Mouse (Mus musculus): ENCODE measurements around the gene Jmjd7. TPM values are rescaled to one million over a fixed set of nuclear protein-coding genes. Genes with fewer than 3 reads are reported as not detected.

Gene Jmjd7
- polyA plus RNA-seq, 1 experiment from 2014 or later = 17.4 TPM

DNA sequence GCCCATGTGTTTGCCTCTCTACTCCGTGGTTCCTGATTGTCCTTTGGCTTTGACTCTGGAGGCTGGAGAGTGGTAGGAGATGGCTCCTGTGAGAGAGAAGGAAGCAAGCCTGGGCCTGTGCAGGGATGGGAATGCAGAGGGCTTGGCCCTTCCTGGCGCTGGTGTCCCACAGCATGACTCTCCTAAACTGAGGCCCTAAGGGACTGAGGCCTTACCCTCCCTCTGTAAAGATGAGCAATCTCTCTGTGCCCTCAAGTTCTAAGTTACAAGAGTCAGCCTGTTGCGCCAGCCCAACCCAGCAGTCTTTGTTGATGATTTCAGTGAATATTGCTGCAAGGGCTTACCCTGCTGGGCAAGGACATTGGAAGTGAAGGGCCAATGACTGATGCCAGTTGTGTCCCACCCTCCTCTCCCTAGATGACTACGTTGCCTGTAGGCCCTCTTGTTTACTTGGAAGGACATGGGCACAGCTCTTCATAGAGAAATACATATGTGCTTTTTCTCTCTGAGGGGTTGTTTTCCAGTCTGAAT is 19.5 kb upstream of the Jmjd7 start:
- Histone ChIP-seq H3K36me3 (ENCODE audit: control insufficient read depth, insufficient read depth) (no peaks in the 10 kb centered on the region), H3K27ac (ENCODE audit: low read length) (no peak overlapping the region), H3K4me3 (replicated peaks; ENCODE audit: low read length) (no peak overlapping the region), H3K9me3 (ENCODE audit: control insufficient read depth, low read length) (no peaks in the 10 kb centered on the region), H3K9ac (replicated peaks; ENCODE audit: low read depth, low read length) (no peak overlapping the region), H3K4me1 (replicated peaks; ENCODE audit: control insufficient read depth, insufficient read depth, low read length) (no peaks in the 10 kb centered on the region), H3K4me2 (ENCODE audit: low read length) (no peak overlapping the region), H3K27me3 (replicated peaks; ENCODE audit: control insufficient read depth, insufficient read depth, low read length) (no peaks in the 10 kb centered on the region)
- 90% methylated on average over 4 of the region's 4 CpGs for WGBS
- no peak for ATAC-seq

DNA sequence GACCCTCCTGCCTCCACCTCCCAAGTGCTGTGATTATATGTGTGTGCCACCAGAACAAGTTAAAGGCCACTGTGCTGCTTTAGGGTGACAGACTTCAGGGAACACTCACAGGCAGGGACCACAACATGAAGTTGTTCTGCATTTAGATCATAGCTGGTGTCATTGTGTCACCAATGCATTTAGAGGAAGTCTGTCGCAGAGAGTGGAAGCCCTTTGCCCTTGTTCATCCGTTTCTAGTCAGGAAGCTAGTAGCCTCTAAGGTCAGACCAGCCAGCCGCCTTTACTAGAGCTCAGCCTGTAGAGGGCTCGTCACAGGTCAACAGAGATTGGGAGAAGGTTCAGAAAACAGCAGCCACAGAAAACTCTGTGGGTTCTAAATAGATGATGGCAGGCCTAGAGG is 18.6 kb upstream of the Jmjd7 start:
- no peak overlapping the region for H3K4me2 ChIP-seq (ENCODE audit: low read length)
- no peaks in the 10 kb centered on the region for H3K9me3 ChIP-seq (ENCODE audit: control insufficient read depth, low read length)
- 72% methylated on average over 4 of the region's 4 CpGs for WGBS
- no peak overlapping the region for H3K4me3 ChIP-seq (replicated peaks; ENCODE audit: low read length)
- no peak overlapping the region for H3K27ac ChIP-seq (ENCODE audit: low read length)
- H3K9ac ChIP-seq (replicated peaks; ENCODE audit: low read depth, low read length) = no peak overlapping the region
- H3K36me3 ChIP-seq (ENCODE audit: control insufficient read depth, insufficient read depth) = no peaks in the 10 kb centered on the region
- no peaks in the 10 kb centered on the region for H3K27me3 ChIP-seq (replicated peaks; ENCODE audit: control insufficient read depth, insufficient read depth, low read length)
- H3K4me1 ChIP-seq (replicated peaks; ENCODE audit: control insufficient read depth, insufficient read depth, low read length) = no peaks in the 10 kb centered on the region
- ATAC-seq = no peak

DNA sequence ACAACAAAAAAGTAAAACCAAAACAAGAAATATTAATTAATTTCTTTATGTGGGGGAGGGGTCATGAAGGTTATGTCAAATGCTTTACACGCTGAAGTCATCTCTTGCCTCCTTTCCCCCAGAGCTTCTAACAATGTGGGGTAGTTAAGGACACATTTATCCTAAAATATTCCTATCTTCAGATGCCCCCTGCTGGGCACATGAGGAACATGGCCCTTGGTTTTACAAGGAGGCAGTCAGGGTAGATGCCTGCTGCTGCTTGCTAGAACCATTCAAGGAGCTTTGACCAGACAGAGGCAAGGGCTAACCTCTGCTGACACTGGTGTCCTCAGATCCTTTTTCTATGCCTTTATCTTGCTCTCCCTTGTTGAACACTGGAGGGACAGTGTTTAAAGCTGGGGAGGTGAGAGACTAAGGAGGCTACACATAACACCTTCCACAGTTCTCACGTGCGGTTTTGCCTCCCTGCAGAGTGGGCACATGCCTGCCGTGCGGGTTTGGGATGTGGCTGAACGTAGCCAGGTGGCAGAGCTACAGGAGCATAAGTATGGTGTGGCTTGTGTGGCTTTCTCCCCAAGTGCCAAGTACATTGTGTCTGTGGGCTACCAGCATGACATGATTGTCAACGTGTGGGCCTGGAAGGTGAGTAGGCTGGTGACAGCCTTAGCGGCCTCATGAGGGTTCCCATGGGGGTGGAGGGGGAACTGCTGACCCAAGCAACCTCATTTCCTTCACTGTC is 15.7 kb upstream of the Jmjd7 start:
- WGBS = 84% methylated on average over 8 of the region's 8 CpGs
- ATAC-seq = peak; percentile 66

DNA sequence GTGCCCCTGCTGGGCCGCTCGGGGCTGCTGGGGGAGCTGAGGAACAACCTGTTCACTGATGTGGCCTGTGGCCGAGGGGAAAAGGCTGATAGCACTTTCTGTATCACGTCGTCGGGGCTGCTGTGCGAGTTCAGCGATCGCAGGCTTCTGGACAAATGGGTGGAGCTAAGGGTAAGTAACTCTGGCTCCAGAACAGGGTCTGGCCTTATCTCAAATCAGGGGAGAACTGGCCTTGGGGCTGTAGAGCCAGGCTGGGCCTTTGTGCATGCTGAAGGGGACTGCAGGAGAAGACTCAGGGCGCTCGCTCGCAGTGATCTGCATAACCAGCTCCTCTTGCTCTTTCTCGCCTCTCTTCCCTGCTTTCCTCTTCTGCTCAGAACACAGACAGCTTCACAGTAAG is 14.4 kb upstream of the Jmjd7 start:
- no peak for ATAC-seq
- Histone ChIP-seq H3K27me3 (replicated peaks; ENCODE audit: control insufficient read depth, insufficient read depth, low read length) (no peaks in the 10 kb centered on the region), H3K27ac (ENCODE audit: low read length) (no peak overlapping the region), H3K9me3 (ENCODE audit: control insufficient read depth, low read length) (no peaks in the 10 kb centered on the region), H3K4me3 (replicated peaks; ENCODE audit: low read length) (no peak overlapping the region), H3K36me3 (ENCODE audit: control insufficient read depth, insufficient read depth) (peaks cover 9% of the 10 kb centered on the region; the same call in 1 of the 2 replicates), H3K4me1 (replicated peaks; ENCODE audit: control insufficient read depth, insufficient read depth, low read length) (no peaks in the 10 kb centered on the region), H3K9ac (replicated peaks; ENCODE audit: low read depth, low read length) (no peak overlapping the region), H3K4me2 (ENCODE audit: low read length) (no peak overlapping the region)
- WGBS = 92% methylated on average over 13 of the region's 13 CpGs

More for the DNA sequence above, 15.7 kb upstream of the Jmjd7 start:
- Histone ChIP-seq H3K9ac (replicated peaks; ENCODE audit: low read depth, low read length) (no peak overlapping the region), H3K36me3 (ENCODE audit: control insufficient read depth, insufficient read depth) (peaks cover 5% of the 10 kb centered on the region; the same call in 1 of the 2 replicates), H3K4me1 (replicated peaks; ENCODE audit: control insufficient read depth, insufficient read depth, low read length) (no peaks in the 10 kb centered on the region), H3K27me3 (replicated peaks; ENCODE audit: control insufficient read depth, insufficient read depth, low read length) (no peaks in the 10 kb centered on the region), H3K4me3 (replicated peaks; ENCODE audit: low read length) (no peak overlapping the region), H3K9me3 (ENCODE audit: control insufficient read depth, low read length) (no peaks in the 10 kb centered on the region), H3K4me2 (ENCODE audit: low read length) (no peak overlapping the region), H3K27ac (ENCODE audit: low read length) (no peak overlapping the region)

DNA sequence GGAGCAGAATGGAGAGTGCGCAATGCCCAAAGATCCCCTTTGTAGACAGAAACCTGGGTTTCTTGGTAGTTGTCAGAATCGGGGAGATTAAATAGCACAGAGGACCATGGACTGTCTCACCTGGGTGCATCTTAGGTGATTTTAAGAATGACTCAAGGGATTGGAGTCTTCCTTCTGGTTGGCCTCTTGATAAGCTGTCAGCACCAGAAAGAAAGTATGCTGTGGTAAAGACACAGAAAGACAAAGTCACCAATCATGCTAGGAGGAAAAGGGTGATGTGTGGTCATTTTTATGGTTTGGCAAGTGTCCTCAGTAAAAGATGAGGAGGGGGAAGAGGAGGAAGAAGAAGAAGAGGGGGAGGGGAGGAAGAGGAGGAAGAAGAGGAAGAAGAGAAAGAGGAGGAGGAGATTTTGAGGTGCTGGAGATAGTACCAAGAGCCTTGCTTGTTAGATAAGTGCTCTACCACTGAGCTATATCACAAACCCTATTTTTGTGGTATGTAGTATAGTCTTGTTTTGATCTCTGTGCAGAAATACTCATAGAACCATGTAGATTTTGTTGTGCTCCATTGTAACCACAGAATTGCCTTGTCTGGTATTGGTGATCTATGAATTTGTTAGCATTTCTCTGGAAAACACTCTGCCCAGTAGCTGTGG is 13.3 kb upstream of the Jmjd7 start:
- no peak overlapping the region for H3K4me2 ChIP-seq (ENCODE audit: low read length)

DNA sequence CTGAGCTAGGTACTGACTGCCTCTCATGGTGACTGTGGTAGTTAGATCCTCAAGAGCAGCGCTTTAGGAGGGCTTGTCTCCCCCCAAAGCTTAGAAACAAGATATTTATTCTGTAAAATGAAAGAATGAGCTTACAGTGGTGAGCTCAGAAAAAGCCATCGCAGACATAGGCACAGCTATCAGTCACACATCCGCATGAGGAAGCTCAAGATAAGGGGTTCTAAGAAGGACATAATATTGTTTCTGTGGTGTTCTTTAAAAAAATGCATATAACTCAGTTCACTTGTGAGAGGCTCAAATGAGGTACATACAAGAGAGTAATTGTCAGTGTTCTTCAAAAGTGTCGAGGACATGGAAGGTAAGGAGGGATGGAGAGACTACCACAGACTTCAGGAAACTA is 11.4 kb upstream of the Jmjd7 start:
- Histone ChIP-seq H3K9ac (replicated peaks; ENCODE audit: low read depth, low read length) (no peak overlapping the region), H3K36me3 (ENCODE audit: control insufficient read depth, insufficient read depth) (peaks cover 23% of the 10 kb centered on the region), H3K4me3 (replicated peaks; ENCODE audit: low read length) (no peak overlapping the region), H3K27me3 (replicated peaks; ENCODE audit: control insufficient read depth, insufficient read depth, low read length) (no peaks in the 10 kb centered on the region), H3K27ac (ENCODE audit: low read length) (no peak overlapping the region), H3K9me3 (ENCODE audit: control insufficient read depth, low read length) (no peaks in the 10 kb centered on the region), H3K4me1 (replicated peaks; ENCODE audit: control insufficient read depth, insufficient read depth, low read length) (no peaks in the 10 kb centered on the region), H3K4me2 (ENCODE audit: low read length) (no peak overlapping the region)
- no peak for ATAC-seq
- WGBS = 93% methylated on average over 4 of the region's 4 CpGs

More for the DNA sequence above, 13.3 kb upstream of the Jmjd7 start:
- peaks cover 15% of the 10 kb centered on the region for H3K36me3 ChIP-seq (ENCODE audit: control insufficient read depth, insufficient read depth)
- no peak for ATAC-seq
- H3K27ac ChIP-seq (ENCODE audit: low read length) = no peak overlapping the region
- H3K4me1 ChIP-seq (replicated peaks; ENCODE audit: control insufficient read depth, insufficient read depth, low read length) = no peaks in the 10 kb centered on the region
- no peak overlapping the region for H3K9ac ChIP-seq (replicated peaks; ENCODE audit: low read depth, low read length)
- H3K27me3 ChIP-seq (replicated peaks; ENCODE audit: control insufficient read depth, insufficient read depth, low read length) = no peaks in the 10 kb centered on the region
- WGBS = 93% methylated on average over 2 of the region's 2 CpGs
- H3K4me3 ChIP-seq (replicated peaks; ENCODE audit: low read length) = no peak overlapping the region
- H3K9me3 ChIP-seq (ENCODE audit: control insufficient read depth, low read length) = no peaks in the 10 kb centered on the region

DNA sequence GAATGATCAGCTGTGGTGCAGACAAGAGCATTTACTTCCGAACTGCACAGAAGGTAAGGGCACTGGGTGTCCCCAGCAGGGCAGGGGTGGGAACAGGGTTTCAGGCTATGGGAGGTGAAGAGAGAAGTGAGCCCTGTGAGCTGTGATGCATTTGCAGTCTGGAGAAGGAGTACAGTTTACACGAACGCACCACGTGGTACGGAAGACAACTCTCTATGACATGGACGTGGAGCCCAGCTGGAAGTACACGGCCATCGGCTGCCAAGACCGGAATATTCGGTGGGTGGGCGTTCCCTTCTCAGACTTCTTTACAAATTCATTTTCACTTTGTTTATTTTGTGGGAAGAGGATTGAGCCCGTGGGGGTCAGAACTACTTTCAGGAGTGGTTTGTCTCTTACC is 9.7 kb upstream of the Jmjd7 start:
- Histone ChIP-seq H3K27ac (ENCODE audit: low read length) (no peak overlapping the region), H3K27me3 (replicated peaks; ENCODE audit: control insufficient read depth, insufficient read depth, low read length) (no peaks in the 10 kb centered on the region), H3K4me3 (replicated peaks; ENCODE audit: low read length) (no peak overlapping the region), H3K4me2 (ENCODE audit: low read length) (no peak overlapping the region), H3K9ac (replicated peaks; ENCODE audit: low read depth, low read length) (no peak overlapping the region), H3K36me3 (ENCODE audit: control insufficient read depth, insufficient read depth) (peaks cover 23% of the 10 kb centered on the region), H3K9me3 (ENCODE audit: control insufficient read depth, low read length) (no peaks in the 10 kb centered on the region), H3K4me1 (replicated peaks; ENCODE audit: control insufficient read depth, insufficient read depth, low read length) (no peaks in the 10 kb centered on the region)
- no peak for ATAC-seq
- WGBS = 87% methylated on average over 12 of the region's 12 CpGs

DNA sequence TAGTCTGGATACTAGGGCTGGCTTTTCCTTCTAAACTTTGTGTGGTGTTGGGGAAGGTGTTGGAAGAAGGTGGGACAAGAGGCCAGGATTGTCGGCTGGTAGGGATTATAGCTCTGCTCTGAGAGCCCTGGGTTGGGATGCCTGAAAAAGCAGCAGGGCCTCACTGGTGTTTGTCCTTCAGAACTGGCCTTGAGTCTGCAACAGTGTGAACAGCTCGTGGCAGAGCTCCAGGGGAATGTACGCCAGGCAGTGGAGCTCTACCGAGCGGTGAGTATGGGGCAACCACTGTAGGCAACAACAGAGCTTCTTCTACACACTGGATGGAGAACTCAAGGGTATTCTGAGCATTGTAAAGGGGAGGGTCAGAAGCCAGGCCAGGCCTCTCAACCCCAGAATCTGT is 2.9 kb upstream of the Jmjd7 start:
- H3K27ac ChIP-seq (ENCODE audit: low read length) = no peak overlapping the region
- peaks cover 13% of the 10 kb centered on the region for H3K4me1 ChIP-seq (replicated peaks; ENCODE audit: control insufficient read depth, insufficient read depth, low read length)
- ATAC-seq = no peak
- H3K36me3 ChIP-seq (ENCODE audit: control insufficient read depth, insufficient read depth) = peaks cover 10% of the 10 kb centered on the region; the same call in 1 of the 2 replicates
- no peaks in the 10 kb centered on the region for H3K9me3 ChIP-seq (ENCODE audit: control insufficient read depth, low read length)
- H3K9ac ChIP-seq (replicated peaks; ENCODE audit: low read depth, low read length) = no peak overlapping the region
- no peak overlapping the region for H3K4me2 ChIP-seq (ENCODE audit: low read length)
- 88% methylated on average over 5 of the region's 5 CpGs for WGBS
- H3K27me3 ChIP-seq (replicated peaks; ENCODE audit: control insufficient read depth, insufficient read depth, low read length) = no peaks in the 10 kb centered on the region
- H3K4me3 ChIP-seq (replicated peaks; ENCODE audit: low read length) = no peak overlapping the region

DNA sequence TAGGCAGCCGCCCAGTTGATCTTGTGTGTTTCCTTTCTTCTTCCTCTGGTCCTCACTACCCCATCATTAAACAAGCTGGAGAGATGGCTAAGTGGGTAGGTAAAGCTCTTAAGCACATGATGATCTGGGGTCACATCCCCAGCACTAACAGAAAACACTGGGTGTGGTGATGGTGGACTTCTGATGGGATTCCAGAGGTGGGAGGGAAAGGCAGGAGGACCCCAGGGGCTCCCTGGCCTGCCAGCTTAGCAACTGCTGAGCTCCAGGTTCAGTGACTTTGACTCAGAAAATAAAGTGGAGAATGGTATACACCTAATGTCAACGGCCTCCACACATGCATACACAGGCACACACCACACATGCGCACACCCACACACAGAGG is 658 bp downstream of the Jmjd7 start:
- Histone ChIP-seq H3K27ac (ENCODE audit: low read length) (peak overlapping the region; percentile 88), H3K4me3 (replicated peaks; ENCODE audit: low read length) (peak overlapping the region; percentile 84), H3K4me2 (ENCODE audit: low read length) (peak overlapping the region; percentile 84), H3K4me1 (replicated peaks; ENCODE audit: control insufficient read depth, insufficient read depth, low read length) (peaks cover 13% of the 10 kb centered on the region), H3K36me3 (ENCODE audit: control insufficient read depth, insufficient read depth) (peaks cover 7% of the 10 kb centered on the region; the same call in 1 of the 2 replicates), H3K9ac (replicated peaks; ENCODE audit: low read depth, low read length) (peak overlapping the region; percentile 95), H3K9me3 (ENCODE audit: control insufficient read depth, low read length) (no peaks in the 10 kb centered on the region), H3K27me3 (replicated peaks; ENCODE audit: control insufficient read depth, insufficient read depth, low read length) (no peaks in the 10 kb centered on the region)
- peak; percentile 12 for ATAC-seq
- 46% methylated on average over 3 of the region's 3 CpGs for WGBS

Data from forebrain, embryonic 16.5 days (tissue).